Mouse (Mus musculus) neural tube, embryonic 14.5 days (tissue): ENCODE results near the gene Cenpc1. TPM values are rescaled to one million over a fixed set of nuclear protein-coding genes. Genes with fewer than 3 reads are reported as not detected.

Experiments used
- ATAC-seq: fragments of 200-750 bp; cut with Nextera tagmentation; 2 replicates; pipeline ENCODE4 v1.8.0; 2017; ENCODE audit warnings: low read depth, mild to moderate bottlenecking, moderate TSS enrichment, moderate library complexity
- H3K27ac ChIP-seq: fragments of 300-500 bp; sonication (generic); 2 replicates; pipeline ENCODE4 v1.5.1; 2014; ENCODE audit warnings: low read depth, mild to moderate bottlenecking, control low read depth, low read length, moderate library complexity, mixed read lengths
- H3K27me3 ChIP-seq: fragments of 300-500 bp; sonication (generic); 2 replicates; pipeline ENCODE4 v1.6.1; 2014; ENCODE audit warnings: low read length; ENCODE audit not compliant: control insufficient read depth, insufficient read depth
- H3K36me3 ChIP-seq: fragments of 300-500 bp; sonication (generic); 2 replicates; pipeline ENCODE4 v1.6.1; 2014; ENCODE audit warnings: low read length, mixed read lengths; ENCODE audit not compliant: control insufficient read depth, insufficient read depth
- H3K4me1 ChIP-seq: fragments of 300-500 bp; sonication (generic); 2 replicates; pipeline ENCODE4 v1.6.1; 2014; ENCODE audit warnings: low read length; ENCODE audit not compliant: control insufficient read depth, insufficient read depth
- H3K4me2 ChIP-seq: fragments of 300-500 bp; sonication (generic); 2 replicates; pipeline ENCODE4 v1.6.1; 2014; ENCODE audit warnings: mild to moderate bottlenecking, low read depth, low read length, control low read depth
- H3K4me3 ChIP-seq: fragments of 300-500 bp; sonication (generic); 2 replicates; pipeline ENCODE4 v1.5.1; 2014; ENCODE audit warnings: low read depth, low read length, control low read depth, mixed read lengths
- H3K9ac ChIP-seq: fragments of 300-500 bp; sonication (generic); replicated peaks from 2 replicates; pipeline ENCODE4 v1.6.1; 2014; ENCODE audit warnings: low read depth, mild to moderate bottlenecking, control low read depth, low read length, mixed read lengths
- H3K9me3 ChIP-seq: fragments of 300-500 bp; sonication (generic); 2 replicates; pipeline ENCODE4 v1.6.1; 2016; ENCODE audit warnings: low read length; ENCODE audit not compliant: control insufficient read depth
- WGBS: fragments of 180-500 bp; shearing (Covaris S2); extraction: QIAGEN DNeasy Blood & Tissue Kit; methylation state at CpG from one replicate; pipeline ENCODE4 v1.1.7; 2014; 5-methylcytosine and 5-hydroxymethylcytosine counted together
- polyA plus RNA-seq: library from polyadenylated mRNA; unstranded; fragments of >200 nt; fragmentation: Nextera tagmentation; extraction: Ambion mirVana; gene quantifications from 2 replicates; pipeline ENCODE4 v1.2.1, GENCODE M21; 2014

The Cenpc1 gene
- polyA plus RNA-seq, 1 experiment from 2014 or later, result 38.0 TPM

GRCm38 (mm10) chr5:86086751-86087150 lies 21.4 kb upstream of the Cenpc1 start:
- Histone ChIP-seq H3K27me3 (no peaks in the 10 kb centered on the region), H3K4me1 (no peaks in the 10 kb centered on the region), H3K9ac (no peak overlapping the region), H3K36me3 (no peaks in the 10 kb centered on the region), H3K4me3 (no peak overlapping the region), H3K4me2 (no peak overlapping the region), H3K27ac (no peak overlapping the region), H3K9me3 (no peaks in the 10 kb centered on the region)
- WGBS, result 84% methylated on average over 6 of the region's 6 CpGs
- ATAC-seq, result no peak

GRCm38 (mm10) chr5:86084979-86085378 lies 19.6 kb upstream of the Cenpc1 start:
- no peaks in the 10 kb centered on the region for H3K27me3 ChIP-seq
- no peak overlapping the region for H3K4me2 ChIP-seq
- H3K27ac ChIP-seq, result no peak overlapping the region
- H3K4me3 ChIP-seq, result no peak overlapping the region
- no peaks in the 10 kb centered on the region for H3K9me3 ChIP-seq
- no peak overlapping the region for H3K9ac ChIP-seq
- no peaks in the 10 kb centered on the region for H3K4me1 ChIP-seq
- no peaks in the 10 kb centered on the region for H3K36me3 ChIP-seq
- 83% methylated on average over 7 of the region's 7 CpGs for WGBS
- ATAC-seq, result no peak

GRCm38 (mm10) chr5:86083987-86084386 lies 18.6 kb upstream of the Cenpc1 start:
- 85% methylated on average over 6 of the region's 6 CpGs for WGBS
- Histone ChIP-seq H3K4me3 (no peak overlapping the region), H3K9ac (no peak overlapping the region), H3K4me1 (no peaks in the 10 kb centered on the region), H3K4me2 (no peak overlapping the region), H3K27ac (no peak overlapping the region), H3K36me3 (no peaks in the 10 kb centered on the region), H3K27me3 (no peaks in the 10 kb centered on the region), H3K9me3 (no peaks in the 10 kb centered on the region)
- no peak for ATAC-seq

- ATAC-seq, result no peak
- H3K36me3 ChIP-seq, result no peaks in the 10 kb centered on the region
- no peaks in the 10 kb centered on the region for H3K4me1 ChIP-seq
- H3K27me3 ChIP-seq, result no peaks in the 10 kb centered on the region
- no peak overlapping the region for H3K9ac ChIP-seq
- WGBS, result 84% methylated on average over 3 of the region's 3 CpGs
- no peak overlapping the region for H3K4me3 ChIP-seq
- H3K9me3 ChIP-seq, result no peaks in the 10 kb centered on the region
- H3K4me2 ChIP-seq, result no peak overlapping the region
- no peak overlapping the region for H3K27ac ChIP-seq
These were observed 13.4 kb upstream of the Cenpc1 start for GRCm38 (mm10) chr5:86078720-86079334.

- 91% methylated on average over 4 of the region's 4 CpGs for WGBS
- no peaks in the 10 kb centered on the region for H3K9me3 ChIP-seq
These were observed 7.5 kb upstream of the Cenpc1 start for GRCm38 (mm10) chr5:86072756-86073386.

GRCm38 (mm10) chr5:86071538-86071937 lies 6.2 kb upstream of the Cenpc1 start, which contains the start of gene Stap1:
Gene Stap1 (plus strand): TSS chr5:86071746.
- H3K27ac ChIP-seq, result no peak within 1 kb of the TSS
- no peak for ATAC-seq
- H3K27me3 ChIP-seq, result no peaks in the 10 kb centered on the region
- H3K4me2 ChIP-seq, result no peak within 1 kb of the TSS
- H3K9me3 ChIP-seq, result no peaks in the 10 kb centered on the region
- no peaks in the 10 kb centered on the region for H3K36me3 ChIP-seq
- WGBS, result 82% methylated on average over 7 of the region's 7 CpGs
- no peak within 1 kb of the TSS for H3K4me3 ChIP-seq
- no peaks in the 10 kb centered on the region for H3K4me1 ChIP-seq
- no peak within 1 kb of the TSS for H3K9ac ChIP-seq

More at GRCm38 (mm10) chr5:86072756-86073386, 7.5 kb upstream of the Cenpc1 start:
- no peaks in the 10 kb centered on the region for H3K4me1 ChIP-seq
- no peak overlapping the region for H3K9ac ChIP-seq
- no peak for ATAC-seq
- no peaks in the 10 kb centered on the region for H3K27me3 ChIP-seq
- H3K36me3 ChIP-seq, result no peaks in the 10 kb centered on the region
- no peak overlapping the region for H3K4me3 ChIP-seq
- no peak overlapping the region for H3K4me2 ChIP-seq
- H3K27ac ChIP-seq, result no peak overlapping the region

- H3K4me3 ChIP-seq, result no peak overlapping the region
- no peak for ATAC-seq
- no peak overlapping the region for H3K4me2 ChIP-seq
- no peaks in the 10 kb centered on the region for H3K36me3 ChIP-seq
- no peaks in the 10 kb centered on the region for H3K9me3 ChIP-seq
- H3K27me3 ChIP-seq, result no peaks in the 10 kb centered on the region
- H3K4me1 ChIP-seq, result peaks cover 3% of the 10 kb centered on the region; the same call in 1 of the 2 replicates
- WGBS, result 76% methylated on average over 6 of the region's 6 CpGs
- no peak overlapping the region for H3K27ac ChIP-seq
- H3K9ac ChIP-seq, result no peak overlapping the region
These were observed 3.7 kb upstream of the Cenpc1 start for GRCm38 (mm10) chr5:86069121-86069520.

- Histone ChIP-seq H3K4me1 (peaks cover 8% of the 10 kb centered on the region; the same call in 1 of the 2 replicates), H3K4me2 (no peak overlapping the region), H3K4me3 (no peak overlapping the region), H3K27me3 (no peaks in the 10 kb centered on the region), H3K36me3 (no peaks in the 10 kb centered on the region), H3K9ac (no peak overlapping the region), H3K27ac (no peak overlapping the region), H3K9me3 (no peaks in the 10 kb centered on the region)
- 86% methylated on average over 3 of the region's 3 CpGs for WGBS
- ATAC-seq, result no peak
These were observed 3.1 kb upstream of the Cenpc1 start for GRCm38 (mm10) chr5:86068451-86068850.

GRCm38 (mm10) chr5:86066551-86066929 lies 1.2 kb upstream of the Cenpc1 start:
- Histone ChIP-seq H3K27ac (no peak overlapping the region), H3K9me3 (no peaks in the 10 kb centered on the region), H3K36me3 (no peaks in the 10 kb centered on the region), H3K4me3 (peak overlapping the region; percentile 69), H3K4me2 (peak overlapping the region; percentile 43), H3K9ac (no peak overlapping the region), H3K27me3 (no peaks in the 10 kb centered on the region), H3K4me1 (peaks cover 8% of the 10 kb centered on the region; the same call in 1 of the 2 replicates)
- peak; percentile 39 for ATAC-seq
- WGBS, result under 1% methylated on average over 17 of the region's 17 CpGs
